Mouse (Mus musculus): ENCODE measurements at regions not wholly inside any gene's neighbourhood (a gene's known extent, or its start where the extent isn't known, plus 50 kb on each side); places are given as distances from the start of the nearest gene placed in this dataset.

GRCm38 (mm10) chr4:75786391-75786790 is 508.3 kb upstream of the Dmac1 start:
- TF ChIP-seq EP300 (IDR thresholded peaks at IDR 0.05; ENCODE audit: low read length) (no peak), HCFC1 (IDR thresholded peaks at IDR 0.05; ENCODE audit: low read depth, low read length) (no peak), CHD1 (IDR thresholded peaks at IDR 0.05; ENCODE audit: low read depth, low read length) (no peak), POLR2A (IDR thresholded peaks at IDR 0.05; ENCODE audit: low read depth, low read length) (no peak), CTCF (conservative IDR thresholded peaks at IDR 0.05 in 1 of 2, IDR thresholded peaks at IDR 0.05 in 1 of 2; ENCODE audit: low read depth in 2 of 2, low read length in 2 of 2) (no peak), ETS1 (conservative IDR thresholded peaks at IDR 0.05; ENCODE audit: low read depth, low read length) (no peak), TCF12 (IDR thresholded peaks at IDR 0.05; ENCODE audit: low read depth, low read length) (no peak), TBP (conservative IDR thresholded peaks at IDR 0.05; ENCODE audit: low read depth, low read length) (no peak), USF1 (IDR thresholded peaks at IDR 0.05; ENCODE audit: low read depth, low read length) (no peak)

Measured in CH12.LX (cell line).